Mouse (Mus musculus): Measurements from ENCODE around the gene Gm37240. TPM values are rescaled to one million over a fixed set of nuclear protein-coding genes. Genes with fewer than 3 reads are reported as not detected.

Gm37240 gene
- polyA plus RNA-seq, 1 experiment from 2014 or later, result 13.4 TPM

- H3K36me3 ChIP-seq (ENCODE audit: control insufficient read depth, insufficient read depth, low read length), result no peaks in the 10 kb centered on the region
These were observed 336.0 kb downstream of the Gm37240 start for GRCm38 (mm10) chr3:85551352-85551751.

GRCm38 (mm10) chr3:85550312-85550711 is 337.0 kb downstream of the Gm37240 start:
- H3K36me3 ChIP-seq (ENCODE audit: control insufficient read depth, insufficient read depth, low read length), result no peaks in the 10 kb centered on the region
- no peak overlapping the region for H3K4me2 ChIP-seq (ENCODE audit: low read depth, low read length)
- H3K4me1 ChIP-seq (ENCODE audit: control insufficient read depth, insufficient read depth, low read length), result peaks cover 8% of the 10 kb centered on the region
- no peaks in the 10 kb centered on the region for H3K9me3 ChIP-seq (ENCODE audit: control insufficient read depth, low read length)
- H3K9ac ChIP-seq (ENCODE audit: low read depth, low read length), result no peak overlapping the region
- H3K4me3 ChIP-seq (ENCODE audit: low read depth, low read length), result no peak overlapping the region
- DNase-seq (ENCODE audit: low spot score) (no peak), ATAC-seq (ENCODE audit: low read depth) (no peak)
- 65% methylated on average over 4 of the region's 4 CpGs for WGBS
- no peaks in the 10 kb centered on the region for H3K27me3 ChIP-seq (replicated peaks; ENCODE audit: control insufficient read depth, insufficient read depth, low read length)
- H3K27ac ChIP-seq (replicated peaks; ENCODE audit: low read depth, low read length), result no peak overlapping the region

More at GRCm38 (mm10) chr3:85551352-85551751, 336.0 kb downstream of the Gm37240 start:
- 51% methylated on average over 2 of the region's 2 CpGs for WGBS
- DNase-seq (ENCODE audit: low spot score) (no peak), ATAC-seq (ENCODE audit: low read depth) (no peak)
- no peak overlapping the region for H3K9ac ChIP-seq (ENCODE audit: low read depth, low read length)
- H3K4me1 ChIP-seq (ENCODE audit: control insufficient read depth, insufficient read depth, low read length), result peaks cover 8% of the 10 kb centered on the region
- H3K4me3 ChIP-seq (ENCODE audit: low read depth, low read length), result no peak overlapping the region
- H3K27ac ChIP-seq (replicated peaks; ENCODE audit: low read depth, low read length), result no peak overlapping the region
- H3K27me3 ChIP-seq (replicated peaks; ENCODE audit: control insufficient read depth, insufficient read depth, low read length), result no peaks in the 10 kb centered on the region
- no peaks in the 10 kb centered on the region for H3K9me3 ChIP-seq (ENCODE audit: control insufficient read depth, low read length)
- no peak overlapping the region for H3K4me2 ChIP-seq (ENCODE audit: low read depth, low read length)

GRCm38 (mm10) chr3:85543652-85544051 is 343.7 kb downstream of the Gm37240 start:
- Histone ChIP-seq H3K27me3 (replicated peaks; ENCODE audit: control insufficient read depth, insufficient read depth, low read length) (no peaks in the 10 kb centered on the region), H3K9ac (ENCODE audit: low read depth, low read length) (no peak overlapping the region), H3K4me2 (ENCODE audit: low read depth, low read length) (no peak overlapping the region), H3K4me1 (ENCODE audit: control insufficient read depth, insufficient read depth, low read length) (no peaks in the 10 kb centered on the region), H3K9me3 (ENCODE audit: control insufficient read depth, low read length) (no peaks in the 10 kb centered on the region), H3K27ac (replicated peaks; ENCODE audit: low read depth, low read length) (no peak overlapping the region), H3K4me3 (ENCODE audit: low read depth, low read length) (no peak overlapping the region), H3K36me3 (ENCODE audit: control insufficient read depth, insufficient read depth, low read length) (no peaks in the 10 kb centered on the region)
- no peak for DNase-seq (ENCODE audit: low spot score)
- 63% methylated on average over 2 of the region's 2 CpGs for WGBS
- no peak for ATAC-seq (ENCODE audit: low read depth)

- no peak overlapping the region for H3K4me3 ChIP-seq (ENCODE audit: low read depth, low read length)
- H3K9ac ChIP-seq (ENCODE audit: low read depth, low read length), result no peak overlapping the region
- H3K4me2 ChIP-seq (ENCODE audit: low read depth, low read length), result no peak overlapping the region
- DNase-seq (ENCODE audit: low spot score), result no peak
- no peaks in the 10 kb centered on the region for H3K36me3 ChIP-seq (ENCODE audit: control insufficient read depth, insufficient read depth, low read length)
- WGBS, result 63% methylated on average over 3 of the region's 3 CpGs
- no peaks in the 10 kb centered on the region for H3K27me3 ChIP-seq (replicated peaks; ENCODE audit: control insufficient read depth, insufficient read depth, low read length)
- H3K4me1 ChIP-seq (ENCODE audit: control insufficient read depth, insufficient read depth, low read length), result no peaks in the 10 kb centered on the region
- ATAC-seq (ENCODE audit: low read depth), result no peak
- no peaks in the 10 kb centered on the region for H3K9me3 ChIP-seq (ENCODE audit: control insufficient read depth, low read length)
- H3K27ac ChIP-seq (replicated peaks; ENCODE audit: low read depth, low read length), result no peak overlapping the region
These were observed 344.6 kb downstream of the Gm37240 start for GRCm38 (mm10) chr3:85542765-85543164.

GRCm38 (mm10) chr3:85535621-85536520 is 351.4 kb downstream of the Gm37240 start:
- H3K36me3 ChIP-seq (ENCODE audit: control insufficient read depth, insufficient read depth, low read length), result no peaks in the 10 kb centered on the region
- ATAC-seq (ENCODE audit: low read depth) (no peak), DNase-seq (ENCODE audit: low spot score) (peak; percentile 58)
- no peak overlapping the region for H3K4me3 ChIP-seq (ENCODE audit: low read depth, low read length)
- H3K9ac ChIP-seq (ENCODE audit: low read depth, low read length), result no peak overlapping the region
- 50% methylated on average over 11 of the region's 11 CpGs for WGBS
- H3K4me2 ChIP-seq (ENCODE audit: low read depth, low read length), result no peak overlapping the region
- H3K4me1 ChIP-seq (ENCODE audit: control insufficient read depth, insufficient read depth, low read length), result peaks cover 16% of the 10 kb centered on the region; the same call in 1 of the 2 replicates
- H3K27ac ChIP-seq (replicated peaks; ENCODE audit: low read depth, low read length), result peak overlapping the region; percentile 21; the same call in 1 of the 2 replicates
- no peaks in the 10 kb centered on the region for H3K9me3 ChIP-seq (ENCODE audit: control insufficient read depth, low read length)
- no peaks in the 10 kb centered on the region for H3K27me3 ChIP-seq (replicated peaks; ENCODE audit: control insufficient read depth, insufficient read depth, low read length)

- no peaks in the 10 kb centered on the region for H3K9me3 ChIP-seq (ENCODE audit: control insufficient read depth, low read length)
- H3K4me2 ChIP-seq (ENCODE audit: low read depth, low read length), result no peak overlapping the region
- 77% methylated on average over 3 of the region's 3 CpGs for WGBS
- no peaks in the 10 kb centered on the region for H3K36me3 ChIP-seq (ENCODE audit: control insufficient read depth, insufficient read depth, low read length)
- H3K4me1 ChIP-seq (ENCODE audit: control insufficient read depth, insufficient read depth, low read length), result peaks cover 16% of the 10 kb centered on the region; the same call in 1 of the 2 replicates
- ATAC-seq (ENCODE audit: low read depth) (no peak), DNase-seq (ENCODE audit: low spot score) (no peak)
- no peak overlapping the region for H3K27ac ChIP-seq (replicated peaks; ENCODE audit: low read depth, low read length)
- H3K27me3 ChIP-seq (replicated peaks; ENCODE audit: control insufficient read depth, insufficient read depth, low read length), result no peaks in the 10 kb centered on the region
- H3K4me3 ChIP-seq (ENCODE audit: low read depth, low read length), result no peak overlapping the region
- no peak overlapping the region for H3K9ac ChIP-seq (ENCODE audit: low read depth, low read length)
These were observed 352.3 kb downstream of the Gm37240 start for GRCm38 (mm10) chr3:85535042-85535441.

GRCm38 (mm10) chr3:85532376-85532775 is 354.9 kb downstream of the Gm37240 start:
- H3K36me3 ChIP-seq (ENCODE audit: control insufficient read depth, insufficient read depth, low read length), result no peaks in the 10 kb centered on the region
- no peak for DNase-seq (ENCODE audit: low spot score)
- no peak overlapping the region for H3K9ac ChIP-seq (ENCODE audit: low read depth, low read length)
- no peak for ATAC-seq (ENCODE audit: low read depth)
- no peak overlapping the region for H3K4me2 ChIP-seq (ENCODE audit: low read depth, low read length)
- WGBS, result 73% methylated on average over 3 of the region's 3 CpGs
- H3K9me3 ChIP-seq (ENCODE audit: control insufficient read depth, low read length), result no peaks in the 10 kb centered on the region
- H3K27me3 ChIP-seq (replicated peaks; ENCODE audit: control insufficient read depth, insufficient read depth, low read length), result no peaks in the 10 kb centered on the region
- H3K4me1 ChIP-seq (ENCODE audit: control insufficient read depth, insufficient read depth, low read length), result peaks cover 16% of the 10 kb centered on the region; the same call in 1 of the 2 replicates
- no peak overlapping the region for H3K4me3 ChIP-seq (ENCODE audit: low read depth, low read length)
- no peak overlapping the region for H3K27ac ChIP-seq (replicated peaks; ENCODE audit: low read depth, low read length)

GRCm38 (mm10) chr3:85530601-85531161 is 356.6 kb downstream of the Gm37240 start:
- DNase-seq (ENCODE audit: low spot score) (no peak), ATAC-seq (ENCODE audit: low read depth) (no peak)
- Histone ChIP-seq H3K27ac (replicated peaks; ENCODE audit: low read depth, low read length) (no peak overlapping the region), H3K4me2 (ENCODE audit: low read depth, low read length) (no peak overlapping the region), H3K9me3 (ENCODE audit: control insufficient read depth, low read length) (no peaks in the 10 kb centered on the region), H3K27me3 (replicated peaks; ENCODE audit: control insufficient read depth, insufficient read depth, low read length) (no peaks in the 10 kb centered on the region), H3K9ac (ENCODE audit: low read depth, low read length) (no peak overlapping the region), H3K4me3 (ENCODE audit: low read depth, low read length) (no peak overlapping the region), H3K36me3 (ENCODE audit: control insufficient read depth, insufficient read depth, low read length) (no peaks in the 10 kb centered on the region), H3K4me1 (ENCODE audit: control insufficient read depth, insufficient read depth, low read length) (peaks cover 8% of the 10 kb centered on the region; the same call in 1 of the 2 replicates)
- WGBS, result 79% methylated on average over 8 of the region's 8 CpGs
